Mouse (Mus musculus): ENCODE data around the gene Prss48. TPM values are rescaled to one million over a fixed set of nuclear protein-coding genes. Genes with fewer than 3 reads are reported as not detected.
"Not testable (repeated sequence)": the region's sequence is repeated elsewhere in the genome, so short reads cannot be mapped to it uniquely, and the experiment has no call there.

Gene Prss48
- polyA plus RNA-seq, 1 experiment from 2014 or later = not detected

DNA sequence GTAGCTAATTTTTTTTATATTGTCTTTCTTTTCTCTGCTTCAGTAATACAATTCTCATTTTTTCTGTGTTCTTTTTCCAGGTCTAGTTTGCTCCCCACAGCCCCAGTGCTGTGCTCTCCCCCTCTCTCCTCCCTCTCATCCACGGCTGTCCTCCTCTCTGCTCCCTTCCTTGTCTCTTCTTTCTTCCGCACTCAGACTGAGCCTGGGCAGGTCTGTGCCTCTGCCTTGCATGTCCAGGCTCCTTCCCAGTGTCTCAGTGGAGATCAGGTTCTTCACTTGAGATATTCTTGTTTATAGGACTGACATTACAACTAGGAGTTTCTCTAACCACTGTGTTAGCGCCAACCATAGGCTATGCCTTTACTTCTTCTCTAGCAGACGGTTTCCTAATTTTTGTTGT is 7.6 kb downstream of the Prss48 start:
- no peaks in the 10 kb centered on the region for H3K9me3 ChIP-seq
- no peaks in the 10 kb centered on the region for H3K27me3 ChIP-seq
- H3K9ac ChIP-seq = no peak overlapping the region
- 78% methylated on average over 4 of the region's 4 CpGs for WGBS
- no peak overlapping the region for H3K27ac ChIP-seq
- H3K36me3 ChIP-seq = no peaks in the 10 kb centered on the region
- no peak overlapping the region for H3K4me2 ChIP-seq
- H3K4me1 ChIP-seq = 0 out of 2 replicates have a peak, but pooled peaks cover 6% of the 10 kb centered on the region
- ATAC-seq (ENCODE audit: borderline replicate concordance, extremely low read depth, low FRiP score, low TSS enrichment) = no peak
- H3K4me3 ChIP-seq = no peak overlapping the region

- no peaks in the 10 kb centered on the region for H3K9me3 ChIP-seq
- 0 out of 2 replicates have a peak, but pooled peaks cover 6% of the 10 kb centered on the region for H3K4me1 ChIP-seq
- no peaks in the 10 kb centered on the region for H3K36me3 ChIP-seq
- H3K27ac ChIP-seq = no peak overlapping the region
- H3K4me2 ChIP-seq = no peak overlapping the region
- H3K4me3 ChIP-seq = no peak overlapping the region
- 63% methylated on average over 11 of the region's 11 CpGs for WGBS
- no peak for ATAC-seq (ENCODE audit: borderline replicate concordance, extremely low read depth, low FRiP score, low TSS enrichment)
- H3K9ac ChIP-seq = no peak overlapping the region
- no peaks in the 10 kb centered on the region for H3K27me3 ChIP-seq
Measured at GRCm38 (mm10) chr3:85993744-85994143, 8.5 kb downstream of the Prss48 start.

DNA sequence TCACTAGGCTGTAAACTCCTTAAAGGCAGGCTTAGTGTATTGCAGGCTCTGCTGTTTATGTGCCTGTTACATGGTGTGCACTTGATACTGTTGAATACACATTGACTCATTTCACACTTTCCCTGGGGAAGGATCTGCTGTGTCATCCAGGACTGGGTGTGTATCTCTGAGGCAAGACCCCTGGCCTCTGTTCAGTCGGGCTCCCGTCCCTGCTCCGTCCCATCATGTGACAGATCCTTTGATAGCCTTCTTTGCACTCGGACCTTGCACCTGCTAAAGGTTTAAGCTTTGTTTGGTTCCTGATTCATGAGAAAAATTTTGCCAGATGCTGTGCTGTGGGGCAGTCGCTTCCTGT is 10.5 kb downstream of the Prss48 start:
- H3K4me2 ChIP-seq = no peak overlapping the region
- no peaks in the 10 kb centered on the region for H3K27me3 ChIP-seq
- no peak overlapping the region for H3K27ac ChIP-seq
- whole genome bisulfite sequencing = 59% methylated on average over 5 of the region's 5 CpGs
- no peaks in the 10 kb centered on the region for H3K36me3 ChIP-seq
- no peaks in the 10 kb centered on the region for H3K9me3 ChIP-seq
- no peak overlapping the region for H3K9ac ChIP-seq
- H3K4me1 ChIP-seq = 0 out of 2 replicates have a peak, but pooled peaks cover 6% of the 10 kb centered on the region
- no peak overlapping the region for H3K4me3 ChIP-seq
- no peak for ATAC-seq (ENCODE audit: borderline replicate concordance, extremely low read depth, low FRiP score, low TSS enrichment)

DNA sequence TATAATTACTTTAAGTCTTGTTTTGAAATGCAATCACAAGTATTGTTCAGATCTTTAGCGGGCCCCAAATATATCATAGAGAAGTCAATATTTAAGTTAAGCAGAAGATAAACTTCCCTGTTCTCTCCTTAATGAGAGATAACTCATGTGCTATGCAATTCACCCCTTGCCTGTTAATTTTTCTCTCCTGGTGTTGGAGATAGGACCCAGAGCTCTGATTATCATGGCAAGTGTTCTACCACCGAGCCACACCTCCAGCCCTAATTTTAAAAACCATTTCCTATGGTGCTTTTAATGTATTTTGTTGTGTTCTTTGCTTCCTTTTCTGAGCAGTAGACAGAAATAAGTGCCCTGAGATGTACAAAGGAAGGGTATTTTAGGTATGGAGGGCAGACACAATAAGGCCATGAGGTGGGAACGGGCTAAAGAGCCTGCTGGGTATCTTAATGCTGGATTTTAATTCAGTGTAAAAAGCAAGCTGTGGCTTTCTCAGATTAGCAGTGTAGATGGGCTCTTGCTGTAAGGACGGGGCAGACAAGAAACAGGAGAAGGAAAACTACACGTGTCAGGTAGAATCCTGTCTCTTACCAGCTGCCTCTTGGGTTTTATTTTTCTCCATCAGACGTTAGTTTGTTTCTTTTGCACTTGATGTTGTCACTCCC is 11.0 kb downstream of the Prss48 start:
- no peak overlapping the region for H3K27ac ChIP-seq
- H3K27me3 ChIP-seq = no peaks in the 10 kb centered on the region
- H3K36me3 ChIP-seq = no peaks in the 10 kb centered on the region
- 0 out of 2 replicates have a peak, but pooled peaks cover 6% of the 10 kb centered on the region for H3K4me1 ChIP-seq
- H3K9ac ChIP-seq = no peak overlapping the region
- H3K9me3 ChIP-seq = no peaks in the 10 kb centered on the region
- no peak overlapping the region for H3K4me2 ChIP-seq
- no peak for ATAC-seq (ENCODE audit: borderline replicate concordance, extremely low read depth, low FRiP score, low TSS enrichment)
- no peak overlapping the region for H3K4me3 ChIP-seq
- 60% methylated on average over 6 of the region's 6 CpGs for WGBS

DNA sequence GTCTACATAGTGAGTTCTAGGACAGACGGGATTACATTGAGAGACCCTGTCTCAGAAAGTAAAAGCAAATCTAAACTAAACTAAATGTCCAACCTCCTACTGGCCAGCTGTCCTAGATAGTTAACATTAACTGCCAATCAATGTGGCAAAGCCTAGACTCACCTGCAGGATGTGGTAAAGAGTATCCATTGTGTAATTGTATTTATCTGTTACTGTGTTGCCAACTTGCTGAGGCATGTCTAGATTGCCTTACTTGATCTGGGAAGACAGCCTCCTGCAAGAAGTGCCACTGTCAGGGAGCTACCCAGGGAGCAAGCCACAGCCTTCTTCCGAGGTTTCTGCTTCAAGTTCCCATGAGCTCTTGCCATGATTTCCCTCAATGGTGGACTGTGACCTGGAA is 15.1 kb downstream of the Prss48 start:
- no peaks in the 10 kb centered on the region for H3K4me1 ChIP-seq
- no peak for ATAC-seq (ENCODE audit: borderline replicate concordance, extremely low read depth, low FRiP score, low TSS enrichment)
- no peaks in the 10 kb centered on the region for H3K9me3 ChIP-seq
- H3K36me3 ChIP-seq = no peaks in the 10 kb centered on the region
- no peak overlapping the region for H3K9ac ChIP-seq
- H3K4me3 ChIP-seq = no peak overlapping the region
- no peak overlapping the region for H3K4me2 ChIP-seq
- 77% methylated on average over 2 of the region's 2 CpGs for WGBS
- H3K27me3 ChIP-seq = no peaks in the 10 kb centered on the region
- H3K27ac ChIP-seq = no peak overlapping the region

GRCm38 (mm10) chr3:85984537-85984936 is 17.8 kb downstream of the Prss48 start:
- no peak overlapping the region for H3K27ac ChIP-seq
- H3K9me3 ChIP-seq = no peaks in the 10 kb centered on the region
- H3K36me3 ChIP-seq = no peaks in the 10 kb centered on the region
- no peak overlapping the region for H3K9ac ChIP-seq
- no peak for ATAC-seq (ENCODE audit: borderline replicate concordance, extremely low read depth, low FRiP score, low TSS enrichment)
- 87% methylated on average over 6 of the region's 6 CpGs for WGBS
- H3K4me2 ChIP-seq = no peak overlapping the region
- H3K4me1 ChIP-seq = no peaks in the 10 kb centered on the region
- H3K27me3 ChIP-seq = no peaks in the 10 kb centered on the region
- H3K4me3 ChIP-seq = no peak overlapping the region

GRCm38 (mm10) chr3:85981761-85982160 is 20.5 kb downstream of the Prss48 start:
- H3K4me3 ChIP-seq; H3K9ac ChIP-seq; H3K9me3 ChIP-seq; H3K27me3 ChIP-seq; H3K36me3 ChIP-seq; H3K4me2 ChIP-seq; H3K4me1 ChIP-seq; H3K27ac ChIP-seq; ATAC-seq (ENCODE audit: borderline replicate concordance, extremely low read depth, low FRiP score, low TSS enrichment): not testable (repeated sequence)
- WGBS = 86% methylated on average over 3 of the region's 3 CpGs

DNA sequence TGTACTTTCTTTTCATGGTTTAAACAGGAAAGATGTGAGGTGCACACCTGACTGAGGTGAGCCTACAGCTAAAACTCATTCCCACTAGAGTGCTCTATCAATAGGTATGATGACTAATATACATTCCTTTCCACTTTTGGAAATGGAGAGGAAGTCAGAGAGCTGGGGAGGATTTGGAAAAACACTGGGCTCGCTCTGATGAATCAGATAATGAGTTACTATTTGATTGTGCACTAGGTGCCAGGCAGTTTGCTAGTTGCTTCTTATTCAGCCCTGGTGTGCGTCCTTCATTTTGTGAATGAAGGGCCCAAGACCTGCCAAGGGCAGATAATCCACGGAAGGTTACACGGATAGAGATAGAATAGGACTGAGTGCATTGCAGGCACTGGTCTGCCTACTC is 22.3 kb downstream of the Prss48 start:
- ATAC-seq (ENCODE audit: borderline replicate concordance, extremely low read depth, low FRiP score, low TSS enrichment) = no peak
- 73% methylated on average over 4 of the region's 4 CpGs for WGBS
- Histone ChIP-seq H3K9me3 (no peaks in the 10 kb centered on the region), H3K4me2 (no peak overlapping the region), H3K27me3 (no peaks in the 10 kb centered on the region), H3K27ac (no peak overlapping the region), H3K4me3 (no peak overlapping the region), H3K9ac (no peak overlapping the region), H3K4me1 (peaks cover 11% of the 10 kb centered on the region), H3K36me3 (no peaks in the 10 kb centered on the region)

DNA sequence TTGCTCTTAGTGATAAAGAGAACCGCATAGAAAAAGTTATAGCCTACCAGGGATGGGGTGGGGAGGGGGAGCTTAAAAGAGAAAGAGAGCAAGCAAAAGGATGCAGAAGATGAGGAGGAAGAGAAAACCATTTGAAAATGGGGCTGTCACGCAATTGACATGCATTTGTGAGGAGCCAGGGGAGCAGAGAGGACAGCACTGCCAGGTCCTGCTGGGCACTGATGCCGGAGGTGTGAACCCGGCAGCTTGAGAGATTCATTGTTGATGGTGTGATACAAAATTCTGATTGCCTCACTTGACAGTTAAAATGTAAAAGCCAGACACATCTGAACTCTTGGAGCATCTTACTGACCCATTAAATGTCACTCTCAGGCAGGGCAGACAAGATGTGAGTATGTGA is 27.8 kb downstream of the Prss48 start:
- Histone ChIP-seq H3K27me3 (no peaks in the 10 kb centered on the region), H3K9me3 (no peaks in the 10 kb centered on the region), H3K27ac (no peak overlapping the region), H3K4me2 (no peak overlapping the region), H3K36me3 (no peaks in the 10 kb centered on the region), H3K4me1 (peaks cover 49% of the 10 kb centered on the region), H3K9ac (no peak overlapping the region), H3K4me3 (no peak overlapping the region)
- 68% methylated on average over 4 of the region's 4 CpGs for WGBS
- ATAC-seq (ENCODE audit: borderline replicate concordance, extremely low read depth, low FRiP score, low TSS enrichment) = no peak

DNA sequence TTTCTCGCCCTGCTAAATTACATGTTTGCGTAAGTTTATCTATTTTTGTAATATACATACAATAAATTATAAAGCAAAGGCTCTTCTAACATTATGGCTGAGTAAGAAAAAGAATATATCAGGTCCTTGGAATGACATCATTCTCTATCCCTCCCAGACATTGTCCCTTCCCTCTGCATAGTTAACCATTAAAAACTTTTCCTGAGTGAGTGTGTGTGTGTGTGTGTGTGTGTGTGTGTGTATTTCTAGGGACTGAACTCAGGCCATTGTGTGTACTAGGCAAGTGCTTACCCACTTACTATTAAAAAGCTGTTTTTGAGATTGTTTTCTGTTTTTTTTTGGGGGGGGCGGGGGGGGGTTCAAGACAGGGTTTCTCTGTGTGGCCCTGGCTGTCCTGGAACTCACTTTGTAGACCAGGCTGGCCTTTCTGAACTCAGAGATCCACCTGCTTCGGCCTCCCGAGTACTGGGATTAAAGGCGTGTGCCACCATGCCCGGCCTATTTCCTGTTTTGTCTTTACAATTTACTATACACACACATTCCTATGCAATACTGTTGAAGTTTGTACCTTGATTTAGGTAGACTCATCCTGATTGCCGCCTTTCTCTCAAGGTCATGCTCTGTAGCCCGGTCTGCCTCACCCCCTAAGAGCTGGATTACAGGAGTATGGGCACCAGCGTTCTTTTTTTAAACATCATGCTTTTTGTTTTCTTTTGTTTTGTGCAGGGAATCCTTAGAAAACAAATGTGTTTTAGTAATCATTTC is 28.7 kb downstream of the Prss48 start:
- H3K27me3 ChIP-seq = no peaks in the 10 kb centered on the region
- H3K4me3 ChIP-seq = peak overlapping the region; percentile 85; the same call in 1 of the 2 replicates
- no peak overlapping the region for H3K27ac ChIP-seq
- H3K4me1 ChIP-seq = peaks cover 43% of the 10 kb centered on the region
- H3K36me3 ChIP-seq = no peaks in the 10 kb centered on the region
- 83% methylated on average over 10 of the region's 10 CpGs for WGBS
- H3K4me2 ChIP-seq = peak overlapping the region; percentile 78
- no peak overlapping the region for H3K9ac ChIP-seq
- no peaks in the 10 kb centered on the region for H3K9me3 ChIP-seq
- ATAC-seq (ENCODE audit: borderline replicate concordance, extremely low read depth, low FRiP score, low TSS enrichment) = no peak

DNA sequence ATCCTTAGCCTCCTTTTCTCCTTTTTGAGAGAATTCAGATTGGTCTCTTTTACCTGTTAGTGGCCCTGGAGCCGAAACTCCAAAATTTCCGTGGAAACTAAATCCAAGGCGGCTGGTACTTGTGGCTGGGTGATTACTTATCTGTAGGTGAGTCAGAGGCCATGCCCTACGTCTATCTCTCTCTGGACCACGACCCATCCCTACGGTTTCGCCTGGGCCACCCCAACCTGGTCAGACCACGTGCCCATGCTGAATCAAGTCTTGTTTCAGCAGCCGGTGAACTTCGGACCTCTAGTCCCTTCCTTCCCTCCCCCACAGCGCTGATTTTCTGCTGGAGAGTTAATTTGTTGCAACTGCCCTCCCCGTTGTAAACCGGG is 30.7 kb downstream of the Prss48 start:
- Histone ChIP-seq H3K4me2 (peak overlapping the region; percentile 78), H3K27ac (peak overlapping the region; percentile 89), H3K4me3 (peak overlapping the region; percentile 85), H3K4me1 (peaks cover 42% of the 10 kb centered on the region), H3K27me3 (no peaks in the 10 kb centered on the region), H3K9ac (peak overlapping the region; percentile 86), H3K36me3 (no peaks in the 10 kb centered on the region), H3K9me3 (no peaks in the 10 kb centered on the region)
- no peak for ATAC-seq (ENCODE audit: borderline replicate concordance, extremely low read depth, low FRiP score, low TSS enrichment)
- WGBS = 4% methylated on average over 13 of the region's 13 CpGs

- H3K4me1 ChIP-seq = peaks cover 43% of the 10 kb centered on the region
- under 1% methylated on average over 56 of the region's 73 CpGs for WGBS
- H3K27ac ChIP-seq = peak within 1 kb of the TSS; percentile 89
- ATAC-seq (ENCODE audit: borderline replicate concordance, extremely low read depth, low FRiP score, low TSS enrichment) = peak; percentile 97
- peak within 1 kb of the TSS; percentile 78 for H3K4me2 ChIP-seq
- H3K4me3 ChIP-seq = peak within 1 kb of the TSS; percentile 85
- H3K9me3 ChIP-seq = no peaks in the 10 kb centered on the region
- H3K9ac ChIP-seq = peak within 1 kb of the TSS; percentile 86
- no peaks in the 10 kb centered on the region for H3K27me3 ChIP-seq
- H3K36me3 ChIP-seq = no peaks in the 10 kb centered on the region
Measured at GRCm38 (mm10) chr3:85970742-85971598, 31.3 kb downstream of the Prss48 start, which contains the start of gene Sh3d19. TSS of gene Sh3d19 (plus strand) at chr3:85971109.
